Mouse (Mus musculus) intestine, embryonic 16.5 days (tissue): ENCODE measurements around the gene Ptprh. TPM values are rescaled to one million over a fixed set of nuclear protein-coding genes. Genes with fewer than 3 reads are reported as not detected.

Experiments
- ATAC-seq: fragments of 200-750 bp; cut with Nextera tagmentation; 2 replicates; pipeline ENCODE4 v1.8.0; 2017; ENCODE audit warnings: moderate TSS enrichment, moderate library complexity
- H3K27ac ChIP-seq: fragments of 300-500 bp; sonication (generic); 2 replicates; pipeline ENCODE4 v1.5.1; 2014; ENCODE audit warnings: mild to moderate bottlenecking, low read length
- H3K27me3 ChIP-seq: fragments of 300-500 bp; sonication (generic); replicated peaks from 2 replicates; pipeline ENCODE4 v1.6.1; 2014; ENCODE audit warnings: low read length, control low read depth, mixed read lengths; ENCODE audit not compliant: control insufficient read depth, insufficient read depth
- H3K36me3 ChIP-seq: fragments of 300-500 bp; sonication (generic); 2 replicates; pipeline ENCODE4 v1.6.1; 2014; ENCODE audit warnings: low read length, control low read depth; ENCODE audit not compliant: control insufficient read depth, insufficient read depth
- H3K4me1 ChIP-seq: fragments of 300-500 bp; sonication (generic); 2 replicates; pipeline ENCODE4 v1.6.1; 2014; ENCODE audit warnings: low read length, control low read depth, mixed read lengths; ENCODE audit not compliant: control insufficient read depth, insufficient read depth
- H3K4me2 ChIP-seq: fragments of 300-500 bp; sonication (generic); 2 replicates; pipeline ENCODE4 v1.6.1; 2014; ENCODE audit warnings: low read depth, low read length, control low read depth
- H3K4me3 ChIP-seq: fragments of 300-500 bp; sonication (generic); 2 replicates; pipeline ENCODE4 v1.5.1; 2014; ENCODE audit warnings: mild to moderate bottlenecking, low read length
- H3K9ac ChIP-seq: fragments of 300-500 bp; sonication (generic); 2 replicates; pipeline ENCODE4 v1.6.1; 2014; ENCODE audit warnings: low read depth, low read length
- H3K9me3 ChIP-seq: fragments of 300-500 bp; sonication (generic); 2 replicates; pipeline ENCODE4 v1.6.1; 2016; ENCODE audit warnings: low read length, control low read depth; ENCODE audit not compliant: control insufficient read depth
- WGBS: fragments of 180-500 bp; shearing (Covaris S2); extraction: QIAGEN DNeasy Blood & Tissue Kit; methylation state at CpG from one replicate; pipeline ENCODE4 v1.1.7; 2014; 5-methylcytosine and 5-hydroxymethylcytosine counted together
- polyA plus RNA-seq: library from polyadenylated mRNA; unstranded; fragments of >200 nt; fragmentation: Nextera tagmentation; extraction: Ambion mirVana; gene quantifications from 2 replicates; pipeline ENCODE4 v1.2.1, GENCODE M21; 2015

Ptprh gene
- polyA plus RNA-seq, 1 experiment from 2014 or later, result 3.0 TPM

- Histone ChIP-seq H3K27ac (no peak overlapping the region), H3K27me3 (no peaks in the 10 kb centered on the region), H3K36me3 (peaks cover 49% of the 10 kb centered on the region), H3K4me2 (no peak overlapping the region), H3K4me3 (no peak overlapping the region), H3K9ac (no peak overlapping the region), H3K9me3 (no peaks in the 10 kb centered on the region), H3K4me1 (no peaks in the 10 kb centered on the region)
- WGBS, result 89% methylated on average over 4 of the region's 4 CpGs
- no peak for ATAC-seq
Measured at GRCm38 (mm10) chr7:4636179-4636578, 32.3 kb upstream of the Ptprh start.

GRCm38 (mm10) chr7:4631031-4631430, 27.2 kb upstream of the Ptprh start, which contains the start of gene Tmem86b:
TSS of gene Tmem86b (minus strand) at chr7:4631422.
- Histone ChIP-seq H3K9me3 (no peaks in the 10 kb centered on the region), H3K27ac (peak within 1 kb of the TSS; percentile 66), H3K9ac (no peak within 1 kb of the TSS), H3K36me3 (peaks cover 36% of the 10 kb centered on the region), H3K4me3 (peak within 1 kb of the TSS; percentile 37), H3K4me1 (0 out of 2 replicates have a peak, but pooled peaks cover 5% of the 10 kb centered on the region), H3K4me2 (no peak within 1 kb of the TSS), H3K27me3 (no peaks in the 10 kb centered on the region)
- ATAC-seq, result peak; percentile 36
- 80% methylated on average over 4 of the region's 4 CpGs for WGBS

GRCm38 (mm10) chr7:4630198-4630597, 26.4 kb upstream of the Ptprh start:
- peak; percentile 92 for ATAC-seq
- Histone ChIP-seq H3K36me3 (peaks cover 30% of the 10 kb centered on the region), H3K27ac (peak overlapping the region; percentile 81), H3K4me1 (0 out of 2 replicates have a peak, but pooled peaks cover 5% of the 10 kb centered on the region), H3K4me3 (peak overlapping the region; percentile 37), H3K4me2 (peak overlapping the region; percentile 50), H3K9me3 (no peaks in the 10 kb centered on the region), H3K27me3 (no peaks in the 10 kb centered on the region), H3K9ac (peak overlapping the region; percentile 54)
- 46% methylated on average over 1 of the region's 1 CpGs for WGBS

- 52% methylated on average over 5 of the region's 5 CpGs for WGBS
- H3K4me2 ChIP-seq, result peak overlapping the region; percentile 50
- H3K9ac ChIP-seq, result peak overlapping the region; percentile 54
- no peaks in the 10 kb centered on the region for H3K27me3 ChIP-seq
- H3K36me3 ChIP-seq, result peaks cover 28% of the 10 kb centered on the region
- H3K4me3 ChIP-seq, result peak overlapping the region; percentile 37
- H3K27ac ChIP-seq, result peak overlapping the region; percentile 81
- H3K9me3 ChIP-seq, result no peaks in the 10 kb centered on the region
- ATAC-seq, result peak; percentile 73
- 0 out of 2 replicates have a peak, but pooled peaks cover 5% of the 10 kb centered on the region for H3K4me1 ChIP-seq
Measured at GRCm38 (mm10) chr7:4629586-4629985, 25.7 kb upstream of the Ptprh start.

GRCm38 (mm10) chr7:4625928-4626327, 22.1 kb upstream of the Ptprh start:
- H3K4me1 ChIP-seq, result 0 out of 2 replicates have a peak, but pooled peaks cover 5% of the 10 kb centered on the region
- no peak overlapping the region for H3K27ac ChIP-seq
- H3K27me3 ChIP-seq, result no peaks in the 10 kb centered on the region
- H3K4me3 ChIP-seq, result no peak overlapping the region
- H3K9ac ChIP-seq, result no peak overlapping the region
- peaks cover 8% of the 10 kb centered on the region for H3K36me3 ChIP-seq
- no peak overlapping the region for H3K4me2 ChIP-seq
- no peak for ATAC-seq
- H3K9me3 ChIP-seq, result no peaks in the 10 kb centered on the region
- WGBS, result 84% methylated on average over 2 of the region's 2 CpGs

GRCm38 (mm10) chr7:4624343-4624742, 20.5 kb upstream of the Ptprh start:
- Histone ChIP-seq H3K4me2 (no peak overlapping the region), H3K9ac (no peak overlapping the region), H3K36me3 (peaks cover 8% of the 10 kb centered on the region), H3K27ac (no peak overlapping the region), H3K9me3 (no peaks in the 10 kb centered on the region), H3K27me3 (no peaks in the 10 kb centered on the region), H3K4me3 (no peak overlapping the region), H3K4me1 (0 out of 2 replicates have a peak, but pooled peaks cover 3% of the 10 kb centered on the region)
- WGBS, result 42% methylated on average over 1 of the region's 1 CpGs
- ATAC-seq, result 0 out of 2 replicates have a peak, but pooled peaks have one; percentile 6

GRCm38 (mm10) chr7:4623544-4624189, 19.8 kb upstream of the Ptprh start:
- peak; percentile 77 for ATAC-seq
- no peaks in the 10 kb centered on the region for H3K27me3 ChIP-seq
- H3K4me1 ChIP-seq, result no peaks in the 10 kb centered on the region
- H3K9me3 ChIP-seq, result no peaks in the 10 kb centered on the region
- 13% methylated on average over 4 of the region's 4 CpGs for WGBS
- no peak overlapping the region for H3K4me2 ChIP-seq
- no peak overlapping the region for H3K27ac ChIP-seq
- H3K4me3 ChIP-seq, result no peak overlapping the region
- H3K36me3 ChIP-seq, result peaks cover 4% of the 10 kb centered on the region
- no peak overlapping the region for H3K9ac ChIP-seq

GRCm38 (mm10) chr7:4619979-4620378, 16.1 kb upstream of the Ptprh start:
- no peak overlapping the region for H3K27ac ChIP-seq
- H3K4me1 ChIP-seq, result no peaks in the 10 kb centered on the region
- H3K9ac ChIP-seq, result no peak overlapping the region
- H3K9me3 ChIP-seq, result no peaks in the 10 kb centered on the region
- no peaks in the 10 kb centered on the region for H3K36me3 ChIP-seq
- no peaks in the 10 kb centered on the region for H3K27me3 ChIP-seq
- H3K4me3 ChIP-seq, result no peak overlapping the region
- no peak overlapping the region for H3K4me2 ChIP-seq
- ATAC-seq, result peak; percentile 26; the same call in 1 of the 2 replicates
- 26% methylated on average over 1 of the region's 1 CpGs for WGBS

GRCm38 (mm10) chr7:4613740-4614403, 10.0 kb upstream of the Ptprh start:
- no peaks in the 10 kb centered on the region for H3K36me3 ChIP-seq
- no peak overlapping the region for H3K4me2 ChIP-seq
- WGBS, result 69% methylated on average over 14 of the region's 14 CpGs
- H3K9ac ChIP-seq, result no peak overlapping the region
- 0 out of 2 replicates have a peak, but pooled peaks have one; percentile 42 for ATAC-seq
- no peaks in the 10 kb centered on the region for H3K4me1 ChIP-seq
- no peak overlapping the region for H3K27ac ChIP-seq
- no peaks in the 10 kb centered on the region for H3K9me3 ChIP-seq
- no peaks in the 10 kb centered on the region for H3K27me3 ChIP-seq
- H3K4me3 ChIP-seq, result no peak overlapping the region
